Mouse (Mus musculus) MEL (cell line): ENCODE results near the gene Cd276.

Source experiments
- GATA1 ChIP-seq: IDR thresholded peaks from 2 replicates; pipeline ENCODE4 v1.6.1; 2011; ENCODE audit warnings: low read depth, low read length, improper control_type of control experiment
- MAFK ChIP-seq: IDR thresholded peaks from 2 replicates; pipeline ENCODE4 v1.6.1; 2011; ENCODE audit warnings: low read depth, mild to moderate bottlenecking, low read length, improper control_type of control experiment, borderline replicate concordance
- NRF1 ChIP-seq: IDR thresholded peaks from 2 replicates; pipeline ENCODE4 v1.6.1; 2014; ENCODE audit warnings: low read depth, mild to moderate bottlenecking, inconsistent platforms, low read length, improper control_type of control experiment, moderate library complexity; ENCODE audit not compliant: poor library complexity, insufficient read depth, severe bottlenecking
- POLR2A ChIP-seq, 2 experiments: IDR thresholded peaks; 2 replicates each; pipeline ENCODE4 v1.6.1; 2011 to 2012; ENCODE audit warnings: low read length in 2 of 2, mild to moderate bottlenecking in 2 of 2, control low read depth in 1 of 2, improper control_type of control experiment in 1 of 2, low read depth in 1 of 2, moderate library complexity in 1 of 2; ENCODE audit not compliant: control insufficient read depth in 1 of 2, insufficient read depth in 1 of 2, poor library complexity in 1 of 2
- TAL1 ChIP-seq: IDR thresholded peaks from 2 replicates; pipeline ENCODE4 v1.6.1; 2012; ENCODE audit warnings: mild to moderate bottlenecking, inconsistent platforms, low read length, moderate library complexity, mixed read lengths
- TBP ChIP-seq: IDR thresholded peaks from 2 replicates; pipeline ENCODE4 v1.8.0; 2011; ENCODE audit warnings: low read depth, low read length, improper control_type of control experiment
- USF1 ChIP-seq: IDR thresholded peaks from 2 replicates; pipeline ENCODE4 v1.6.1; 2014; ENCODE audit warnings: low read depth, mild to moderate bottlenecking, inconsistent platforms, low read length, improper control_type of control experiment, moderate library complexity
- ZC3H11A ChIP-seq: IDR thresholded peaks from 2 replicates; pipeline ENCODE4 v1.6.1; 2012; ENCODE audit warnings: low read depth, mild to moderate bottlenecking, inconsistent platforms, low read length, improper control_type of control experiment

DNA sequence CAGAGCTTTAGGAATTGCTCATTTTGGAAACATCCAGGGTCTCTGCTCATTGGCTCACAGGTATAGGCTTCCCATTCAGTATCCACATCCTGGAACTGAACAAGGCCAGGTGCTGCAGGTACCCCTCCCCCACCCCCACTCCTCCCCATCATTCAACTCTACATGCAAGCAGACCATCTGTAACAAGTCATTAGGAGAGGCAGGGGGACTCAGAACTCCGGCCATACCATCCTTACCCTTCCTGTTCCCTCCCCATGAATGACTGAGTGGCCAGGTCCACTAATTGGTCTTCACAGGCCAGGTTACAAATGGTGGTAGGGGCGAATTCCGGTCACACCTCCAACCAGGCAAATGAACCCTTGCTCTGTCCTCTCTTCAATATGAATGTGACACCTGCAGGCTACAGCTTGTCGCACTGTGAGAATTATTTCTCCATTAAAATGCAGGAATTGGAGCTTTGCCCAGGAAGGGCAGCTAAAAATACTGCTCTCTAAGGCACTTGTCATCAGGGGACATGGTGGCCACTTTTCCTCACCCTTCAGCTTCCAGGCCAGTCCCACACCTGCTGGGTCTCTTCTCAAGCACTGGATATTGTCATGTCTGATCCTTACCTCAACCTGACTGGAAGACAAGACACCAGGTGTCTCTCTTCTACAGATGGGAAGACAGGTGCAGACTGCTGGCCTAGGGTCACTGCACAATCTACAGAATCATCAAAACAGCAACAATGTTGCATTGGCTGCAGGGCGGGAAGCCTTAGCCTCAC is 34.2 kb downstream of the Cd276 start:
- TF ChIP-seq ZC3H11A = no peak
- no peak for TF ChIP-seq POLR2A (IDR thresholded peaks at IDR 0.05; ENCODE audit: control insufficient read depth in 1 of 2, insufficient read depth in 1 of 2, low read depth in 1 of 2, low read length in 2 of 2, poor library complexity in 1 of 2)
- TF ChIP-seq GATA1 = no peak
- TF ChIP-seq NRF1 = no peak
- no peak for TF ChIP-seq TBP
- TF ChIP-seq TAL1 = no peak
- no peak for TF ChIP-seq MAFK
- no peak for TF ChIP-seq USF1
